Mouse (Mus musculus) ES-E14 (cell line): Measurements from ENCODE around the gene Thrb. TPM values are rescaled to one million over a fixed set of nuclear protein-coding genes. Genes with fewer than 3 reads are reported as not detected.

ENCODE experiments used
- DNase-seq: peaks from one replicate; pipeline ENCODE4 v3.0.0-alpha.2; 2013; ENCODE audit warnings: low read depth, low spot score
- H3K27ac ChIP-seq: 2 replicates; pipeline ENCODE4 v1.5.1; 2012; ENCODE audit warnings: low read depth, mild to moderate bottlenecking, low read length, moderate library complexity, mixed read lengths; ENCODE audit not compliant: poor library complexity, insufficient read depth, severe bottlenecking
- H3K36me3 ChIP-seq: 2 replicates; pipeline ENCODE4 v1.6.1; 2012; ENCODE audit warnings: mild to moderate bottlenecking, low read length, moderate library complexity, mixed read lengths; ENCODE audit not compliant: control insufficient read depth, poor library complexity, insufficient read depth, severe bottlenecking
- H3K4me1 ChIP-seq, 2 experiments: fragments of 150-350 bp in 1 of 2; sonication (generic) in 1 of 2; 2 replicates each; pipeline ENCODE4 v1.6.1; 2012; ENCODE audit warnings: low read length in 2 of 2, mild to moderate bottlenecking in 1 of 2, mixed read lengths in 1 of 2; ENCODE audit not compliant: control insufficient read depth in 2 of 2, insufficient read depth in 2 of 2, poor library complexity in 1 of 2
- H3K4me3 ChIP-seq, 2 experiments: fragments of 150-350 bp in 1 of 2; sonication (generic) in 1 of 2; 2 replicates each; pipeline ENCODE4 v1.5.1; 2012; ENCODE audit warnings: low read length in 2 of 2, low read depth in 1 of 2, mild to moderate bottlenecking in 1 of 2, mixed read lengths in 1 of 2; ENCODE audit not compliant: insufficient read depth in 1 of 2, poor library complexity in 1 of 2, severe bottlenecking in 1 of 2
- H3K9ac ChIP-seq: 2 replicates; pipeline ENCODE4 v1.6.1; 2012; ENCODE audit warnings: low read depth, mild to moderate bottlenecking, low read length, mixed read lengths; ENCODE audit not compliant: poor library complexity, insufficient read depth, severe bottlenecking
- H3K9me3 ChIP-seq: fragments of 150-350 bp; sonication (generic); 2 replicates; pipeline ENCODE4 v1.6.1; 2012; ENCODE audit warnings: low read depth, mild to moderate bottlenecking, low read length; ENCODE audit not compliant: control insufficient read depth, insufficient read depth
- CHD2 ChIP-seq: IDR thresholded peaks from 2 replicates; pipeline ENCODE4 v1.6.1; 2014; ENCODE audit warnings: mild to moderate bottlenecking, low read depth, low read length, inconsistent platforms
- HCFC1 ChIP-seq: IDR thresholded peaks from 2 replicates; pipeline ENCODE4 v1.6.1; 2012; ENCODE audit warnings: low read length, inconsistent platforms, borderline replicate concordance; ENCODE audit not compliant: insufficient read depth
- MAFK ChIP-seq: IDR thresholded peaks from 2 replicates; pipeline ENCODE4 v1.6.1; 2014; ENCODE audit warnings: mild to moderate bottlenecking, low read depth, low read length, inconsistent platforms; ENCODE audit not compliant: insufficient read depth
- ZC3H11A ChIP-seq: IDR thresholded peaks from 2 replicates; pipeline ENCODE4 v1.6.1; 2012; ENCODE audit warnings: low read depth, mild to moderate bottlenecking, inconsistent platforms, low read length, borderline replicate concordance
- ZNF384 ChIP-seq: IDR thresholded peaks from 2 replicates; pipeline ENCODE4 v1.6.1; 2012; ENCODE audit warnings: low read depth, low read length, inconsistent platforms
- in situ Hi-C, 2 experiments: fragments of 600-800 bp; cut with MboI; formaldehyde crosslinking; loops; one replicate each; pipeline ENCODE4 v1.15.1; 2025; ENCODE audit warnings: low sequenced_read_pairs in 2 of 2, inconsistent platforms in 1 of 2; ENCODE audit not compliant: unreplicated experiment in 2 of 2
- total RNA-seq: library from RNA; depleted of rRNA; stranded (reverse); fragments of 300-350 nt; gene quantifications from 2 replicates; pipeline ENCODE4 v1.2.3, GENCODE M21; 2012

Thrb gene
- total RNA-seq, 1 experiment: 0.76 TPM

- no peak overlapping the region for H3K9ac ChIP-seq
- H3K27ac ChIP-seq: no peak overlapping the region
- DNase-seq: no peak
- no peaks in the 10 kb centered on the region for H3K36me3 ChIP-seq
- no peaks in the 10 kb centered on the region for H3K9me3 ChIP-seq
- TF ChIP-seq ZC3H11A: no peak
- no peak for TF ChIP-seq CHD2
- no peak for TF ChIP-seq MAFK
- no peak for TF ChIP-seq ZNF384
- TF ChIP-seq HCFC1: no peak
- in situ Hi-C loops: no loop called here
- no peaks in the 10 kb centered on the region for H3K4me1 ChIP-seq
- H3K4me3 ChIP-seq: no peak overlapping the region
These were observed 323.3 kb downstream of the Thrb start for GRCm38 (mm10) chr14:17983390-17983789.

- no peaks in the 10 kb centered on the region for H3K36me3 ChIP-seq
- H3K9me3 ChIP-seq: no peaks in the 10 kb centered on the region
- in situ Hi-C loops: no loop called here
- no peak overlapping the region for H3K4me3 ChIP-seq
- H3K4me1 ChIP-seq: no peaks in the 10 kb centered on the region
- no peak for DNase-seq
- no peak overlapping the region for H3K9ac ChIP-seq
- TF ChIP-seq MAFK (no peak), ZC3H11A (no peak), ZNF384 (no peak)
- H3K27ac ChIP-seq: no peak overlapping the region
These were observed 323.8 kb downstream of the Thrb start for GRCm38 (mm10) chr14:17983839-17984238.

GRCm38 (mm10) chr14:17988580-17988979 is 328.5 kb downstream of the Thrb start:
- Histone ChIP-seq H3K4me3 (no peak overlapping the region), H3K4me1 (no peaks in the 10 kb centered on the region), H3K36me3 (no peaks in the 10 kb centered on the region), H3K27ac (no peak overlapping the region), H3K9ac (no peak overlapping the region), H3K9me3 (no peaks in the 10 kb centered on the region)
- TF ChIP-seq MAFK (no peak), ZC3H11A (no peak), ZNF384 (no peak), HCFC1 (no peak), CHD2 (no peak)
- in situ Hi-C loops: no loop called here
- no peak for DNase-seq

GRCm38 (mm10) chr14:17989182-17989581 is 329.1 kb downstream of the Thrb start:
- TF ChIP-seq ZC3H11A (no peak), HCFC1 (no peak), MAFK (no peak), CHD2 (no peak), ZNF384 (no peak)
- DNase-seq: no peak
- no peaks in the 10 kb centered on the region for H3K4me1 ChIP-seq
- H3K4me3 ChIP-seq: no peak overlapping the region
- no peak overlapping the region for H3K27ac ChIP-seq
- H3K36me3 ChIP-seq: no peaks in the 10 kb centered on the region
- no peaks in the 10 kb centered on the region for H3K9me3 ChIP-seq
- in situ Hi-C loops: no loop called here
- no peak overlapping the region; the same call in 1 of the 2 replicates for H3K9ac ChIP-seq

- no peak for DNase-seq
- Histone ChIP-seq H3K27ac (no peak overlapping the region), H3K9me3 (no peaks in the 10 kb centered on the region), H3K36me3 (no peaks in the 10 kb centered on the region), H3K4me3 (no peak overlapping the region), H3K4me1 (no peaks in the 10 kb centered on the region), H3K9ac (no peak overlapping the region)
- in situ Hi-C loops: no loop called here
- TF ChIP-seq MAFK (no peak), HCFC1 (no peak), ZC3H11A (no peak), ZNF384 (no peak), CHD2 (no peak)
These were observed 330.1 kb downstream of the Thrb start for GRCm38 (mm10) chr14:17990186-17990585.
